Mouse (Mus musculus) heart, embryonic 16.5 days (tissue): ENCODE measurements around the gene Myl9. TPM values are rescaled to one million over a fixed set of nuclear protein-coding genes. Genes with fewer than 3 reads are reported as not detected.
A peak's percentile ranks its signal among the peaks of the same experiment; 100 is the strongest.

Source experiments
- ATAC-seq: fragments of 200-750 bp; cut with Nextera tagmentation; replicated peaks from 2 replicates; pipeline ENCODE4 v1.8.0; 2017; ENCODE audit warnings: moderate number of reproducible peaks; ENCODE audit not compliant: insufficient read depth, low FRiP score; ENCODE audit errors: extremely low read depth
- H3K27ac ChIP-seq: fragments of 300-500 bp; sonication (generic); 2 replicates; pipeline ENCODE4 v1.5.1; 2014; ENCODE audit warnings: mild to moderate bottlenecking, low read length, control low read depth, moderate library complexity
- H3K27me3 ChIP-seq: fragments of 300-500 bp; sonication (generic); 2 replicates; pipeline ENCODE4 v1.6.1; 2014; ENCODE audit warnings: low read length, mixed read lengths; ENCODE audit not compliant: control insufficient read depth, insufficient read depth
- H3K36me3 ChIP-seq: fragments of 300-500 bp; sonication (generic); 2 replicates; pipeline ENCODE4 v1.6.1; 2014; ENCODE audit not compliant: control insufficient read depth, insufficient read depth
- H3K4me1 ChIP-seq: fragments of 300-500 bp; sonication (generic); 2 replicates; pipeline ENCODE4 v1.6.1; 2014; ENCODE audit warnings: low read length, mixed read lengths; ENCODE audit not compliant: control insufficient read depth, insufficient read depth
- H3K4me2 ChIP-seq: fragments of 300-500 bp; sonication (generic); 2 replicates; pipeline ENCODE4 v1.6.1; 2014; ENCODE audit warnings: low read depth, mild to moderate bottlenecking, control low read depth, low read length
- H3K4me3 ChIP-seq: fragments of 300-500 bp; sonication (generic); 2 replicates; pipeline ENCODE4 v1.5.1; 2014; ENCODE audit warnings: mild to moderate bottlenecking, control low read depth, low read length
- H3K9ac ChIP-seq: fragments of 300-500 bp; sonication (generic); 2 replicates; pipeline ENCODE4 v1.6.1; 2014; ENCODE audit warnings: low read length, control low read depth
- H3K9me3 ChIP-seq: fragments of 300-500 bp; sonication (generic); replicated peaks from 2 replicates; pipeline ENCODE4 v1.6.1; 2016; ENCODE audit warnings: low read length; ENCODE audit not compliant: control insufficient read depth
- WGBS: fragments of 180-500 bp; shearing (Covaris S2); extraction: QIAGEN DNeasy Blood & Tissue Kit; methylation state at CpG from one replicate; pipeline ENCODE4 v1.1.7; 2014; 5-methylcytosine and 5-hydroxymethylcytosine counted together
- polyA plus RNA-seq: library from polyadenylated mRNA; unstranded; fragments of >200 nt; fragmentation: Nextera tagmentation; extraction: Ambion mirVana; gene quantifications from 2 replicates; pipeline ENCODE4 v1.2.1, GENCODE M21; 2015

Myl9 gene
- polyA plus RNA-seq: 1,725 and 1,731 TPM in 2 replicates

- Histone ChIP-seq H3K4me1 (peaks cover 32% of the 10 kb centered on the region), H3K4me3 (peak within 1 kb of the TSS; percentile 64)
- 4% methylated on average over 28 of the region's 28 CpGs for WGBS
Measured at GRCm38 (mm10) chr2:156774738-156775454, at the start of gene Myl9. Gene Myl9, plus strand, starts transcription at chr2:156775420.

GRCm38 (mm10) chr2:156726344-156726743 lies 48.9 kb upstream of the Myl9 start:
- H3K9ac ChIP-seq: peak overlapping the region; percentile 2; the same call in 1 of the 2 replicates
- 31% methylated on average over 7 of the region's 7 CpGs for WGBS
- peak overlapping the region; percentile 4; the same call in 1 of the 2 replicates for H3K4me2 ChIP-seq
- no peaks in the 10 kb centered on the region for H3K36me3 ChIP-seq
- H3K9me3 ChIP-seq: no peaks in the 10 kb centered on the region
- no peak for ATAC-seq
- no peaks in the 10 kb centered on the region for H3K27me3 ChIP-seq
- peaks cover 60% of the 10 kb centered on the region for H3K4me1 ChIP-seq
- peak overlapping the region; percentile 9; the same call in 1 of the 2 replicates for H3K27ac ChIP-seq
- H3K4me3 ChIP-seq: no peak overlapping the region

More at GRCm38 (mm10) chr2:156774738-156775454, at the start of gene Myl9:
- peak; percentile 84 for ATAC-seq
- Histone ChIP-seq H3K27me3 (no peaks in the 10 kb centered on the region), H3K4me2 (peak within 1 kb of the TSS; percentile 66), H3K9me3 (no peaks in the 10 kb centered on the region), H3K9ac (peak within 1 kb of the TSS; percentile 87), H3K36me3 (0 out of 2 replicates have a peak, but pooled peaks cover 3% of the 10 kb centered on the region), H3K27ac (peak within 1 kb of the TSS; percentile 97)

- H3K9me3 ChIP-seq: no peaks in the 10 kb centered on the region
- peak overlapping the region; percentile 4 for H3K4me2 ChIP-seq
- no peak for ATAC-seq
- WGBS: 10% methylated on average over 3 of the region's 3 CpGs
- peak overlapping the region; percentile 9; the same call in 1 of the 2 replicates for H3K27ac ChIP-seq
- H3K27me3 ChIP-seq: no peaks in the 10 kb centered on the region
- H3K9ac ChIP-seq: peak overlapping the region; percentile 42
- no peak overlapping the region for H3K4me3 ChIP-seq
- peaks cover 66% of the 10 kb centered on the region for H3K4me1 ChIP-seq
- no peaks in the 10 kb centered on the region for H3K36me3 ChIP-seq
Measured at GRCm38 (mm10) chr2:156726878-156727277, 48.3 kb upstream of the Myl9 start.

- ATAC-seq: no peak
- 30% methylated on average over 9 of the region's 10 CpGs for WGBS
- Histone ChIP-seq H3K27ac (peak overlapping the region; percentile 74), H3K9me3 (no peaks in the 10 kb centered on the region), H3K4me1 (peaks cover 66% of the 10 kb centered on the region), H3K9ac (peak overlapping the region; percentile 41; the same call in 1 of the 2 replicates), H3K4me3 (peak overlapping the region; percentile 30; the same call in 1 of the 2 replicates), H3K27me3 (no peaks in the 10 kb centered on the region), H3K36me3 (no peaks in the 10 kb centered on the region), H3K4me2 (peak overlapping the region; percentile 49)
Measured at GRCm38 (mm10) chr2:156729537-156730469, 45.4 kb upstream of the Myl9 start.

GRCm38 (mm10) chr2:156730501-156730921 lies 44.7 kb upstream of the Myl9 start:
- H3K4me3 ChIP-seq: peak overlapping the region; percentile 30; the same call in 1 of the 2 replicates

GRCm38 (mm10) chr2:156731592-156731991 lies 43.6 kb upstream of the Myl9 start:
- Histone ChIP-seq H3K4me3 (no peak overlapping the region), H3K4me1 (peaks cover 65% of the 10 kb centered on the region), H3K27me3 (no peaks in the 10 kb centered on the region), H3K9ac (no peak overlapping the region), H3K27ac (no peak overlapping the region), H3K36me3 (no peaks in the 10 kb centered on the region), H3K9me3 (no peaks in the 10 kb centered on the region), H3K4me2 (no peak overlapping the region)
- no peak for ATAC-seq

More at GRCm38 (mm10) chr2:156730501-156730921, 44.7 kb upstream of the Myl9 start:
- Histone ChIP-seq H3K27ac (peak overlapping the region; percentile 74), H3K27me3 (no peaks in the 10 kb centered on the region), H3K36me3 (no peaks in the 10 kb centered on the region), H3K4me2 (peak overlapping the region; percentile 49), H3K9ac (peak overlapping the region; percentile 41; the same call in 1 of the 2 replicates), H3K4me1 (peaks cover 65% of the 10 kb centered on the region), H3K9me3 (no peaks in the 10 kb centered on the region)
- 64% methylated on average over 12 of the region's 12 CpGs for WGBS
- no peak for ATAC-seq

GRCm38 (mm10) chr2:156732109-156732508 lies 43.1 kb upstream of the Myl9 start:
- Histone ChIP-seq H3K9ac (no peak overlapping the region), H3K27me3 (no peaks in the 10 kb centered on the region), H3K4me3 (no peak overlapping the region), H3K9me3 (no peaks in the 10 kb centered on the region), H3K27ac (peak overlapping the region; percentile 9; the same call in 1 of the 2 replicates), H3K4me1 (peaks cover 65% of the 10 kb centered on the region), H3K4me2 (no peak overlapping the region), H3K36me3 (no peaks in the 10 kb centered on the region)
- ATAC-seq: peak; percentile 49
- 37% methylated on average over 6 of the region's 6 CpGs for WGBS

- Histone ChIP-seq H3K9ac (0 out of 2 replicates have a peak overlapping the region, but pooled peaks have one; percentile 11), H3K36me3 (no peaks in the 10 kb centered on the region), H3K9me3 (no peaks in the 10 kb centered on the region), H3K4me3 (no peak overlapping the region), H3K27ac (peak overlapping the region; percentile 36; the same call in 1 of the 2 replicates), H3K4me2 (no peak overlapping the region), H3K27me3 (no peaks in the 10 kb centered on the region), H3K4me1 (peaks cover 72% of the 10 kb centered on the region)
- 38% methylated on average over 3 of the region's 3 CpGs for WGBS
- ATAC-seq: peak; percentile 19; the same call in 1 of the 2 replicates
Measured at GRCm38 (mm10) chr2:156735761-156736335, 39.4 kb upstream of the Myl9 start.
